Mouse (Mus musculus) heart, embryonic 11.5 days (tissue): ENCODE measurements around the gene Il1b. TPM values are rescaled to one million over a fixed set of nuclear protein-coding genes. Genes with fewer than 3 reads are reported as not detected.

Source experiments
- ATAC-seq: fragments of 200-750 bp; cut with Nextera tagmentation; replicated peaks from 2 replicates; pipeline ENCODE4 v1.8.0; 2017; ENCODE audit warnings: moderate library complexity; ENCODE audit not compliant: insufficient number of reproducible peaks, low FRiP score, low TSS enrichment
- H3K27ac ChIP-seq: fragments of 300-500 bp; sonication (generic); 2 replicates; pipeline ENCODE4 v1.5.1; 2014; ENCODE audit warnings: mild to moderate bottlenecking, low read depth, low read length
- H3K27me3 ChIP-seq: fragments of 300-500 bp; sonication (generic); 2 replicates; pipeline ENCODE4 v1.6.1; 2014; ENCODE audit warnings: mild to moderate bottlenecking, low read length, mixed read lengths; ENCODE audit not compliant: control insufficient read depth, insufficient read depth
- H3K36me3 ChIP-seq: fragments of 300-500 bp; sonication (generic); 2 replicates; pipeline ENCODE4 v1.6.1; 2014; ENCODE audit warnings: mild to moderate bottlenecking, low read length, moderate library complexity, mixed read lengths; ENCODE audit not compliant: control insufficient read depth, insufficient read depth
- H3K4me1 ChIP-seq: fragments of 300-500 bp; sonication (generic); 2 replicates; pipeline ENCODE4 v1.6.1; 2014; ENCODE audit warnings: low read length; ENCODE audit not compliant: control insufficient read depth, insufficient read depth
- H3K4me2 ChIP-seq: fragments of 300-500 bp; sonication (generic); 2 replicates; pipeline ENCODE4 v1.6.1; 2014; ENCODE audit warnings: mild to moderate bottlenecking, moderate library complexity
- H3K4me3 ChIP-seq: fragments of 300-500 bp; sonication (generic); 2 replicates; pipeline ENCODE4 v1.5.1; 2014; ENCODE audit warnings: low read depth, low read length
- H3K9ac ChIP-seq: fragments of 300-500 bp; sonication (generic); 2 replicates; pipeline ENCODE4 v1.6.1; 2014; ENCODE audit warnings: mild to moderate bottlenecking, low read depth, low read length, moderate library complexity
- H3K9me3 ChIP-seq: fragments of 300-500 bp; sonication (generic); replicated peaks from 2 replicates; pipeline ENCODE4 v1.6.1; 2016; ENCODE audit warnings: low read length; ENCODE audit not compliant: control insufficient read depth
- WGBS: fragments of 180-500 bp; shearing (Covaris S2); extraction: QIAGEN DNeasy Blood & Tissue Kit; methylation state at CpG from one replicate; pipeline ENCODE4 v1.1.7; 2014; ENCODE audit not compliant: insufficient replicate concordance; 5-methylcytosine and 5-hydroxymethylcytosine counted together
- polyA plus RNA-seq: library from polyadenylated mRNA; unstranded; fragments of >200 nt; fragmentation: Nextera tagmentation; extraction: Ambion mirVana; gene quantifications from 2 replicates; pipeline ENCODE4 v1.2.1, GENCODE M21; 2014

Il1b gene
- polyA plus RNA-seq, 1 experiment from 2014 or later = not detected

GRCm38 (mm10) chr2:129403786-129404185 is 32.8 kb upstream of the Il1b start:
- no peaks in the 10 kb centered on the region for H3K9me3 ChIP-seq
- H3K4me1 ChIP-seq = no peaks in the 10 kb centered on the region
- no peak overlapping the region for H3K9ac ChIP-seq
- no peak overlapping the region for H3K4me2 ChIP-seq
- ATAC-seq = no peak
- H3K4me3 ChIP-seq = no peak overlapping the region
- 0 out of 2 replicates have a peak, but pooled peaks cover 2% of the 10 kb centered on the region for H3K27me3 ChIP-seq
- no peak overlapping the region for H3K27ac ChIP-seq
- no peaks in the 10 kb centered on the region for H3K36me3 ChIP-seq
- 82% methylated on average over 2 of the region's 2 CpGs for WGBS

GRCm38 (mm10) chr2:129402330-129402729 is 31.4 kb upstream of the Il1b start:
- H3K27me3 ChIP-seq = 0 out of 2 replicates have a peak, but pooled peaks cover 2% of the 10 kb centered on the region
- 73% methylated on average over 3 of the region's 3 CpGs for WGBS
- H3K36me3 ChIP-seq = no peaks in the 10 kb centered on the region
- H3K9ac ChIP-seq = no peak overlapping the region
- no peak overlapping the region for H3K27ac ChIP-seq
- no peak overlapping the region for H3K4me3 ChIP-seq
- no peaks in the 10 kb centered on the region for H3K9me3 ChIP-seq
- no peaks in the 10 kb centered on the region for H3K4me1 ChIP-seq
- no peak for ATAC-seq
- no peak overlapping the region for H3K4me2 ChIP-seq

GRCm38 (mm10) chr2:129401803-129402202 is 30.9 kb upstream of the Il1b start:
- Histone ChIP-seq H3K27me3 (0 out of 2 replicates have a peak, but pooled peaks cover 2% of the 10 kb centered on the region), H3K4me1 (no peaks in the 10 kb centered on the region), H3K4me2 (no peak overlapping the region), H3K9ac (no peak overlapping the region), H3K36me3 (no peaks in the 10 kb centered on the region), H3K27ac (no peak overlapping the region), H3K4me3 (no peak overlapping the region), H3K9me3 (no peaks in the 10 kb centered on the region)
- ATAC-seq = no peak
- 79% methylated on average over 5 of the region's 5 CpGs for WGBS

GRCm38 (mm10) chr2:129398176-129398575 is 27.2 kb upstream of the Il1b start:
- no peak overlapping the region for H3K27ac ChIP-seq
- no peak overlapping the region for H3K4me2 ChIP-seq
- H3K36me3 ChIP-seq = no peaks in the 10 kb centered on the region
- no peaks in the 10 kb centered on the region for H3K4me1 ChIP-seq
- ATAC-seq = no peak
- H3K9ac ChIP-seq = no peak overlapping the region
- H3K27me3 ChIP-seq = no peaks in the 10 kb centered on the region
- H3K9me3 ChIP-seq = no peaks in the 10 kb centered on the region
- 72% methylated on average over 3 of the region's 3 CpGs for WGBS
- no peak overlapping the region for H3K4me3 ChIP-seq

- WGBS = 31% methylated on average over 6 of the region's 6 CpGs
Measured at GRCm38 (mm10) chr2:129393524-129393923, 22.6 kb upstream of the Il1b start.

GRCm38 (mm10) chr2:129390161-129390560 is 19.2 kb upstream of the Il1b start:
- WGBS = 82% methylated on average over 5 of the region's 5 CpGs
- H3K36me3 ChIP-seq = no peaks in the 10 kb centered on the region
- H3K4me3 ChIP-seq = no peak overlapping the region
- no peak overlapping the region for H3K4me2 ChIP-seq
- H3K9ac ChIP-seq = no peak overlapping the region
- no peaks in the 10 kb centered on the region; the same call in 1 of the 2 replicates for H3K9me3 ChIP-seq
- no peak for ATAC-seq
- H3K4me1 ChIP-seq = no peaks in the 10 kb centered on the region
- H3K27me3 ChIP-seq = no peaks in the 10 kb centered on the region
- H3K27ac ChIP-seq = no peak overlapping the region

More at GRCm38 (mm10) chr2:129393524-129393923, 22.6 kb upstream of the Il1b start:
- Histone ChIP-seq H3K36me3 (no peaks in the 10 kb centered on the region), H3K9me3 (no peaks in the 10 kb centered on the region), H3K27ac (no peak overlapping the region), H3K4me1 (no peaks in the 10 kb centered on the region), H3K4me2 (no peak overlapping the region), H3K27me3 (no peaks in the 10 kb centered on the region), H3K9ac (no peak overlapping the region), H3K4me3 (no peak overlapping the region)
- ATAC-seq = no peak

- Histone ChIP-seq H3K9me3 (no peaks in the 10 kb centered on the region; the same call in 1 of the 2 replicates), H3K36me3 (no peaks in the 10 kb centered on the region), H3K9ac (no peak overlapping the region), H3K4me1 (no peaks in the 10 kb centered on the region), H3K27ac (no peak overlapping the region), H3K4me3 (no peak overlapping the region), H3K4me2 (no peak overlapping the region), H3K27me3 (no peaks in the 10 kb centered on the region)
- WGBS = 63% methylated on average over 2 of the region's 2 CpGs
- ATAC-seq = no peak
Measured at GRCm38 (mm10) chr2:129389323-129389722, 18.4 kb upstream of the Il1b start.

GRCm38 (mm10) chr2:129385331-129385730 is 14.4 kb upstream of the Il1b start:
- Histone ChIP-seq H3K9me3 (no peaks in the 10 kb centered on the region; the same call in 1 of the 2 replicates), H3K4me3 (no peak overlapping the region), H3K9ac (no peak overlapping the region), H3K4me1 (no peaks in the 10 kb centered on the region), H3K27ac (no peak overlapping the region), H3K27me3 (no peaks in the 10 kb centered on the region), H3K36me3 (no peaks in the 10 kb centered on the region), H3K4me2 (no peak overlapping the region)
- WGBS = 73% methylated on average over 3 of the region's 3 CpGs
- no peak for ATAC-seq

- WGBS = 72% methylated on average over 8 of the region's 8 CpGs
- Histone ChIP-seq H3K4me2 (no peak overlapping the region), H3K27me3 (no peaks in the 10 kb centered on the region), H3K36me3 (no peaks in the 10 kb centered on the region), H3K9me3 (no peaks in the 10 kb centered on the region; the same call in 1 of the 2 replicates), H3K4me3 (no peak overlapping the region), H3K9ac (no peak overlapping the region), H3K4me1 (no peaks in the 10 kb centered on the region), H3K27ac (no peak overlapping the region; the same call in 1 of the 2 replicates)
- no peak for ATAC-seq
Measured at GRCm38 (mm10) chr2:129384272-129384660, 13.3 kb upstream of the Il1b start.
